Mouse (Mus musculus): ENCODE measurements around the gene BC052040. TPM values are rescaled to one million over a fixed set of nuclear protein-coding genes. Genes with fewer than 3 reads are reported as not detected.

The BC052040 gene
- polyA plus RNA-seq, 1 experiment from 2014 or later: 18.9 TPM

DNA sequence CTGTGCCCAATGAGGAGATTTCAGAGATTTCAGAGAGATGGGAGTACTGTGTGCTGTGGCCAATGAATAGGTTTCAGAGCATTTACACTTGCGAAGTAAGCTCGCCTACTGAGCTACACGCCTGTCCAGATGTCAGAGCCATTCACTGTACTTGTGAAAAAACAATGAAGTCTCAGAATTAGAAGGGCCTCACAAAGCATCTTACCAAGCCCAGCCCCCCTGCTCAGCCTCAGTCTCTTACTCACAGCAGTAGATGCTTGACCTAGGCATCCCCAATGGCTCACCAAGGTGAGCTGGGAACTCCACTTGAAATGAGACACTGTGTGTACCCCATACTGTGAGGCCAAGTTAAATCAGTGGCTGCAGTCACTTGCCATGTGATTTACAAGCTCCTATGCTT, 166.1 kb downstream of the BC052040 start:
- H3K4me2 ChIP-seq (replicated peaks): no peak overlapping the region
- no peak for ATAC-seq (ENCODE audit: low FRiP score)
- H3K27me3 ChIP-seq: no peaks in the 10 kb centered on the region
- no peaks in the 10 kb centered on the region for H3K4me1 ChIP-seq
- H3K36me3 ChIP-seq: no peaks in the 10 kb centered on the region
- H3K4me3 ChIP-seq: no peak overlapping the region
- 56% methylated on average over 3 of the region's 3 CpGs for WGBS
- H3K9me3 ChIP-seq (replicated peaks): no peaks in the 10 kb centered on the region
- H3K9ac ChIP-seq: no peak overlapping the region
- H3K27ac ChIP-seq: no peak overlapping the region

DNA sequence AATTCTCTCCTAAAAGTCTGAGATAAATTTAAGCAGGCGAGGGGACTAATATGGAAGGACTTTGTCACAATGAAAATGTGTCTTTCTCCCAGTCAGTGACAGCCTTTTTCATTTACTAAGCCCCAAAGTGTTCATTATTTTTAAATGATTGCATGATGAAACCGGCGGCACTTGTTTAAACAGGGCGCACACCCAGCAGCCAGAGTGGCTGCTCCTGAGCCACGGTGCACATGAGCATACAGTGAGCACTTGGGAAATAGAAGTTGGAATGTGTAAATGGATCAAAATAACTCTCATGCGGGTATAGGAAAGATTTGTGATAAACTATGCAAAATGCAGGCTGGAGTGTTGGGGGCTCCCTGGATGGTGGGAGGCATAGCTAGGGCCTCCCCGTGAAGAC, 169.7 kb downstream of the BC052040 start:
- no peaks in the 10 kb centered on the region for H3K4me1 ChIP-seq
- no peak overlapping the region for H3K9ac ChIP-seq
- ATAC-seq (ENCODE audit: low FRiP score): no peak
- 80% methylated on average over 7 of the region's 7 CpGs for WGBS
- no peaks in the 10 kb centered on the region for H3K36me3 ChIP-seq
- no peak overlapping the region for H3K4me2 ChIP-seq (replicated peaks)
- no peak overlapping the region for H3K4me3 ChIP-seq
- H3K27ac ChIP-seq: no peak overlapping the region
- H3K27me3 ChIP-seq: no peaks in the 10 kb centered on the region
- no peaks in the 10 kb centered on the region for H3K9me3 ChIP-seq (replicated peaks)

DNA sequence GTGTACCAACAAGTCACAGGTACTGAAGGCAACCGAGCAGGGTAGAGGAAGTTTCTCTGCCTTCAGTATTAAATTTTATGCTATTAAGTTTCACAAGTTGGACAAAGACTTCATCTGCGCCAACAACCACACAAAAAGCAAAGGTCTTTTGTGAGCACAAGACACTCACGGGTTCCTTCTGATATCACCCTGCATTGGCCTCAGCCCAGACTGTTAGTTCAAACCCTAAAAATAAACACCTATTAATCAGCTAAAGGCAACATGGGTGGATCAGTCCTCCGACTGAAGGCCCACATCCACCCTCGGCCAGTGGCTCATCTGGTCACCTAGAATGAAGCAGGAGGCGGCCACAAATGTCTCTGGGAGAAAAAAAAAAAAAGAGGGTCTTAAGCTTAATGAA, 176.2 kb downstream of the BC052040 start:
- 76% methylated on average over 6 of the region's 6 CpGs for WGBS
- no peaks in the 10 kb centered on the region for H3K27me3 ChIP-seq
- no peaks in the 10 kb centered on the region for H3K36me3 ChIP-seq
- H3K9me3 ChIP-seq (replicated peaks): no peaks in the 10 kb centered on the region
- no peak overlapping the region for H3K4me2 ChIP-seq (replicated peaks)
- no peak overlapping the region for H3K27ac ChIP-seq
- no peak overlapping the region for H3K4me3 ChIP-seq
- no peaks in the 10 kb centered on the region for H3K4me1 ChIP-seq
- ATAC-seq (ENCODE audit: low FRiP score): no peak
- no peak overlapping the region for H3K9ac ChIP-seq

DNA sequence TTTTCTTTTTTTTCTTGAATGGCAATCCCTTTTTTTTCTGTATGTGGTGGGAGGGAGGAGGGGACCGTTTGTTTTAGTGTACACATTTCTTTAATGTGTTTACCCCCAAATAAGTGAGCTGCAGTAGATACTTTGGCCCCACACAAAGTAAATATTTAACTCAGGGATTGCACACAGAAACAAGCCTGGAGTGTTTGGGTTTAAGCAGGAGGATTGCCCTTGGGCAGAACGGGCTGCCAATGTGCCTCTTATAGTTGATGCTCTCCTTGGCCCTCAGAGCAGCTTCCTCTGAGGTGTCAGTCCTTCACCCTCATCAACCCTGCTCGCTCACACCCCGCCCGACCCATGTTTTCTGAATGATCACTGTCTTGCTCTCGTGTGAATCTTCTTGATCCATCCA, 177.0 kb downstream of the BC052040 start:
- H3K9me3 ChIP-seq (replicated peaks): no peaks in the 10 kb centered on the region
- ATAC-seq (ENCODE audit: low FRiP score): no peak
- H3K4me3 ChIP-seq: no peak overlapping the region
- no peak overlapping the region for H3K4me2 ChIP-seq (replicated peaks)
- no peaks in the 10 kb centered on the region for H3K4me1 ChIP-seq
- H3K9ac ChIP-seq: no peak overlapping the region
- no peak overlapping the region for H3K27ac ChIP-seq
- no peaks in the 10 kb centered on the region for H3K36me3 ChIP-seq
- WGBS: 85% methylated on average over 6 of the region's 6 CpGs
- H3K27me3 ChIP-seq: no peaks in the 10 kb centered on the region

DNA sequence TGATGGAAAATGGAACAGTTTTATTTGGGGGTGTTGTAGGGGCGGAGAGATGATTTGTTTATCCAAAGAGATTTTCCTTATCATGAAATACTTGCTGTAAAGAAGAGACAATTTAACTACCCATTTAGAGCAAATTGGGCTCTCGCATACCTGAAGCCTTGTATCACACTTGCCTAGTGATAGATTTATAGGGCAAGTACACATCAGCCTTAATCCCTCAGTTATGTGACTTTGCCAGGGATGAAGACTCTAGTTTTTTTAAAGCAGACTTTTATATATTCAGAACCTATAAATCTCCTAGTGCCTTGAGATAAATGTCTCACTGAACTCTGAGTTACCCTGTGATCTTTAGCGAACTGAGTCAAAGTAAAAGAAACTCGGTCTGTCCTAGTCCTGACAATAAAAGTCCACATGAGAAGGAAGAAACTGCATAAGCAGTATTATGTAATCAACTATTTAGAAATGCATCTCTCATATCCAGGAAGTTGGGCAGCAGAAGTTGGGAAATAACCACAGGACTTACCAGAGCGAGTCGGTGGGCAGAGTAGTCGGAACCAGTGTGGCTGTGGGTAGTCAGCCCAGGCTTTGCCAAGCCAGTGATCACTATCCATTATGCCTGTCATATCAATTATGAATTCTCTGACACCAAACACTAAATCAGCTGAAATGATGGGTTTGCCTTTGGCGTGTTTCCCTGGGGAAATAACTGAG, 183.2 kb downstream of the BC052040 start:
- Histone ChIP-seq H3K4me1 (no peaks in the 10 kb centered on the region), H3K4me3 (no peak overlapping the region), H3K36me3 (no peaks in the 10 kb centered on the region), H3K27ac (no peak overlapping the region), H3K4me2 (replicated peaks) (no peak overlapping the region), H3K27me3 (no peaks in the 10 kb centered on the region), H3K9ac (no peak overlapping the region), H3K9me3 (replicated peaks) (no peaks in the 10 kb centered on the region)
- ATAC-seq (ENCODE audit: low FRiP score): no peak
- WGBS: 92% methylated on average over 8 of the region's 8 CpGs

DNA sequence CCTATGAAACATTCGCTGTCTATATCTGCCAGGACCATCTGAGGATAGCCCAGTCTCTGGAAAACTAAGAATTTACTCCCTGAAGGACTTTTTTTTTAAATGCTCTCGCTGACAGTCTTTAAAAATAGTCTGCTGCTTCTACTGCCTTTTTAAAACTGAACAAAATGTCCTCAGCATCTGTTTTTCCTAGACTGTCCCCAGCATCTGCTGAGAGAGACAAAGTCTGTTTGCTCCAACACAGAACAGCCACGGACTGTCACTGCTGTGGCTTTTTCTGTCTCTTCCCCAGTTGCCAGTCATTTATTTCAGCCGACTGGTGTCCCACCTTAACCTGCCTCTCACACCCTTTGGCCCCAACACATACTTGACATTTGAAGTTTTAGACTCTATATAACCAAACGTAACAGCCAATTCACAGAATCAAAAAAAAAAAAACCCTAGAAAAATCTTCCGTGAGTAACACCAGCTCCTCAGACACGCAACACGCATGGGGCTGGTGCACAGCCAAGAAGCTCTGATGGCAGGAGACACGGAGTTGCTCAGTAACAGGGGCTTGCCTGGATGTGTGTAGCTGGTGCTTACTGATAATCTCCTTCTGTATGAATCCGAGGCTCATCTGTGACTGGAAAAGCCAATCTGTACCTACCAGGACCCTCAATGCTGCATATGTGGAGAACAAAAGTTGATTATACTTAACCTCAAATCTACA, 188.2 kb downstream of the BC052040 start:
- WGBS: 93% methylated on average over 10 of the region's 10 CpGs
- no peak for ATAC-seq (ENCODE audit: low FRiP score)
- H3K27me3 ChIP-seq: no peaks in the 10 kb centered on the region
- no peak overlapping the region for H3K4me3 ChIP-seq
- no peaks in the 10 kb centered on the region for H3K36me3 ChIP-seq
- H3K9me3 ChIP-seq (replicated peaks): no peaks in the 10 kb centered on the region
- H3K4me1 ChIP-seq: no peaks in the 10 kb centered on the region
- no peak overlapping the region for H3K27ac ChIP-seq
- H3K9ac ChIP-seq: no peak overlapping the region
- H3K4me2 ChIP-seq (replicated peaks): no peak overlapping the region

DNA sequence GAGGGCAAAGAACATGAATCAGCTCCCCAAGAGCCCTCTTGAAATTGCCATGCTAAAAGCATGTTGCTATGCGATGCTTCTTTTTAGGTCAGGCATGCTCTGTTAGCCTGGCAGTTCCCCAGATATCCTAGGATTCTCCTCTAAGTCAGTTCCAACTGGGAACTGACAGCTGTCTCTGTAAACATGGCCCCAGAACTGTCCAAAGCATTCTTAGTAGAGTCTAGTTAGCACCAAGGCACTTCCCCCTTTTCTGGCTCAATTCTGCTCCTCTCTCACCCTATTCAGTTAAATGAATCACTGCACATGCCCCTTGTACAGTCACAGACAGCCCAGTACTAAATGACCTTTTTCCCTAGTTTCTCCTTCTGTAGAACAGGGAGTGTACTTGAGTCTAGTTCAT, 191.2 kb downstream of the BC052040 start:
- Histone ChIP-seq H3K4me1 (no peaks in the 10 kb centered on the region), H3K36me3 (no peaks in the 10 kb centered on the region), H3K27ac (no peak overlapping the region), H3K4me3 (no peak overlapping the region), H3K9me3 (replicated peaks) (no peaks in the 10 kb centered on the region), H3K27me3 (no peaks in the 10 kb centered on the region), H3K4me2 (replicated peaks) (no peak overlapping the region), H3K9ac (no peak overlapping the region)
- no peak for ATAC-seq (ENCODE audit: low FRiP score)
- 100% methylated on average over 1 of the region's 1 CpGs for whole genome bisulfite sequencing

DNA sequence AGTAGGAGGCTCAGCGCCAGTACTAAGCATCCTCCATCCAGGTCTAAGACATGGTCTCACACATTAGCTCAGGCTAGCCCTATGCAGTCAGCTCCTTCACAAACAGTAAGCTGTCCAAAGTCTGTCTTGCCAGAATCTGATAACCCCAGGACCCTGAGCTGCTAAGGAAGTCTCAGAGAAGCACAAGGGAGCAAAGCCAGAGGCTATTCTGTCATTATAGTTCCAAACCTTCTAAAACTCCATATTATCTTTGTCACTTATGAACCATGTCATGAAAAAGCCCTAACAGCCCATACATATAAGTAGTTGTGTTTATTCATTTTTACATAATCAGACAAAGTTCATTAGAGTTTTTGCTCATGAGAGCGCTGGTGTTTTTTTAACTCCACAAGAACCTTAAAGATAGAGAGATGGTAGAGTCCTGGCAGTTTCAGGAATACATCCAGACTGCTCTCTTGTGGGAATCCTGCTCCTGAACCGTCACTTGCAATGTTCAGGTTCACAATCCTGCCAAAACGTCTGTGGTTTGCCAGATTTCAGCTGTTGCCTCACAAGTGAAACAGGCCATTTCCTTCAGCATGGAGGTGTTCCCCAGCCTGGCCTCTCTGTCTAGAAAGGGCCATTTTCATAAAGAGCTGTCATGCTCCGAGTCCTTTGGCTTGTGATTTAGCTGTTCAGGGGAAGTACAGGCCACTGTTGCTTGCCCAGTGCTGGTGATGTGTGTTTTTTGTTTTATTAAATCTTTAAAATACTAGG, 192.8 kb downstream of the BC052040 start:
- H3K9ac ChIP-seq: no peak overlapping the region
- ATAC-seq (ENCODE audit: low FRiP score): no peak
- no peak overlapping the region for H3K27ac ChIP-seq
- H3K27me3 ChIP-seq: no peaks in the 10 kb centered on the region
- no peaks in the 10 kb centered on the region for H3K4me1 ChIP-seq
- WGBS: 81% methylated on average over 5 of the region's 5 CpGs
- no peaks in the 10 kb centered on the region for H3K36me3 ChIP-seq
- no peaks in the 10 kb centered on the region for H3K9me3 ChIP-seq (replicated peaks)
- no peak overlapping the region for H3K4me2 ChIP-seq (replicated peaks)
- H3K4me3 ChIP-seq: no peak overlapping the region

DNA sequence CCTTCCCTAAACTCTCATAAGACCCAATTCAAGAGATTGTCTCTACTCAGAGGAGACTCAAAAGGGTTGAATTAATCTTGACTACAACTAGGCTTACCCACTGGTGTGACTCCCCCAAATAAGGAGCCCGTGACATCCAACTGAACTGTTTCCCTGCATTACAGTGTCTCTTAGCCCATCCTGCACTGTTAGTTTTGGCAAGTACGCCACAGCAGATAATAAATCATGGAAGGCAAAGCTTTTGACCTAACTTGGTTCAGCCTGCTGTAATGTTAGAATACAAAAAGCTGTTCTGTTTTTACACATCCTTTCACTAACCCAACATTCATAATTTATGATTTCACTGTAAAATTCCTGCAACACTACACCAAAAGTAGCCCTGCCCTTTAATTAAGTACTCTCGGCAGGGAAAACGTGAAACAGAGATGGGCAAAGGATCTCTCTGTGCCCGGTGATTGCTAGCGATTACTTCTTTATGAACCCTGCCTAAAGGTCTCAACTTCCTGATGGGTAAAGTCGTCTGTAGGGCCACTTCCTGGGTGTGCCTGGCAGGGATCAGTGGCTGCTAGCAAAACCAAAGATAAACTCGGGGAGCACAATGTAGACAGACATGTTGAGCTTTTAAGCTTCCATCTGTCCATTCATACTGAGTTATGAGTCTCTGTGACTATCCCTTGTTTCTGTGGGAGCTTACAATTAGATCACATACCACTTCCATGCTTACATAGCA, 194.1 kb downstream of the BC052040 start:
- no peaks in the 10 kb centered on the region for H3K27me3 ChIP-seq
- no peak overlapping the region for H3K9ac ChIP-seq
- H3K27ac ChIP-seq: no peak overlapping the region
- H3K4me3 ChIP-seq: no peak overlapping the region
- no peaks in the 10 kb centered on the region for H3K4me1 ChIP-seq
- no peak for ATAC-seq (ENCODE audit: low FRiP score)
- H3K9me3 ChIP-seq (replicated peaks): no peaks in the 10 kb centered on the region
- no peak overlapping the region for H3K4me2 ChIP-seq (replicated peaks)
- no peaks in the 10 kb centered on the region for H3K36me3 ChIP-seq
- 78% methylated on average over 8 of the region's 8 CpGs for WGBS

DNA sequence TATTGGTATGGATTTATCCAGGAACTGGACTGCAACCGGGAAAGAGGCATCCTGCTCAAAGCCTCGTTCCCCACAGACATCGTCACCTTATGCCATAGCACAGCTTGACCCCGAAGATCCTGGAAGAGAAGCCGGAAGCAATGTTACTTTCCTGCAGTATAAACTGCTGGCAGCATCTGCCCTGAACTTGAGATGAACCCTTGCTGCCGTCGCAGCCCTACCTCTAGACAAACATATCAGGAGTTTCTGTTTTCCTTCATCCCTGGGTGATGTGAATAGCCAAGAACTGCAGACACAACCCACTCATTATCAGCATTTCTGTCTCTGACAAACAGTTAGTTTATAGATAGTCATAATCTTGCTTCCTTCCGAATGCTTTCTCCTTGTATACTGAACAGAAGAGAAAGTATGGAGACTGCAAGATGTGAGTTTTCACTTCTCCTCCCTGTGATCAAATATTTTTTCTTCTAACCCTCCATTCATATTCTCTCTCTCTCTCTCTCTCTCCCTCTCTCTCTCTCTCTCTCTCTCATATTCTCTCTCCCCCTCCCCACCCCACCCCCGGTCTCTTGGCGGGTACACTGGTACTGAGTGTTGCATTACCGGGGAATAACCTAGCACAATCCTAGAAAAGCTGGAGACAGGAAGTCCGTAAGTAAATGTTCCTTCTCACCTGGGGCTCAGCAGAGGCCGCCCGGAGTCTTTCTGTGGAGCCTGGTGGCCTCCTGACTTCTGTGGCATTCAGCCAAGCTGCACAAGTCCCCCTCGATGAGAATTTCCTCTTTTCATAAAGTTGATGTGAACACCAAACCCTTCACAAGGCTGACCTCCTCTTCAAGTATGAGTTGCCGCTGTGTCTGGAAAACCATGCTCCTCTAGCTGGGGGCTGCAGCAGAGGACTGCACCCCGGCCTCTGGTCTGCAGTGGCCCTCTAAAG, 195.7 kb downstream of the BC052040 start:
- H3K4me1 ChIP-seq: no peaks in the 10 kb centered on the region
- H3K27ac ChIP-seq: no peak overlapping the region
- ATAC-seq (ENCODE audit: low FRiP score): no peak
- H3K36me3 ChIP-seq: no peaks in the 10 kb centered on the region
- 71% methylated on average over 17 of the region's 17 CpGs for WGBS
- H3K9ac ChIP-seq: no peak overlapping the region
- H3K9me3 ChIP-seq (replicated peaks): no peaks in the 10 kb centered on the region
- no peak overlapping the region for H3K4me3 ChIP-seq
- no peaks in the 10 kb centered on the region for H3K27me3 ChIP-seq
- H3K4me2 ChIP-seq (replicated peaks): no peak overlapping the region

DNA sequence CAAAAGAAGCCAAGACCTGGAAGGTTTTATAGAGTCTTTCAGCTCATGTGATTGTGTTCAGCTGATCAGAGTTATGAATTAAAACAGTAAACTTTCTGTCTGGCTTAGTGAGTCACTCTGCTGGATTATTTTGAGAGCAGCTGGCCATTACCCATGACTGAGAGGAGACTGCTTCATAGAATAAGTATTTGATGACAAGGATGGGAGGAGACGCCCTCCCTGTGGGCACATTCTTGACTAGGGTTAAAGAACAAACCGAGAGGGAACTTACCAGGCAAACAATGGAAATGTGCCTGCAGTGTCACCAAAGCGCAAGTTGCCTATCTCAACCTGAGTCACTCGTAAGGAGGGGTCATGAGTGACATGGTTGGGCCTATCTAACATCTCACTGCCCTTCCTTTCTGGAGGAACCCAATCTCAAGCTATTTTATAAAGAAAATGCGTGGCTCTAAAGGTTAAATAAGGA, 199.1 kb downstream of the BC052040 start:
- ATAC-seq (ENCODE audit: low FRiP score): no peak
- Histone ChIP-seq H3K9me3 (replicated peaks) (no peaks in the 10 kb centered on the region), H3K36me3 (no peaks in the 10 kb centered on the region), H3K27ac (no peak overlapping the region), H3K4me2 (replicated peaks) (no peak overlapping the region), H3K9ac (no peak overlapping the region), H3K27me3 (no peaks in the 10 kb centered on the region), H3K4me1 (no peaks in the 10 kb centered on the region), H3K4me3 (no peak overlapping the region)
- 75% methylated on average over 5 of the region's 5 CpGs for WGBS

All from hindbrain, embryonic 12.5 days (tissue).